In genomic region chr11:99148896-99149703, GRCm38 (mm10) we compare ENCODE assay signal across 8 mouse cellular contexts. TPM values are rescaled to one million over a fixed set of nuclear protein-coding genes. Genes with fewer than 3 reads are reported as not detected.
A peak's percentile ranks its signal among the peaks of the same experiment; 100 is the strongest.
DNase-seq lines count a peak whose midpoint lies in the region; ATAC-seq and TF ChIP-seq lines count a peak whose summit lies in the region.

No protein-coding gene starts in this region.

- no peak overlapping the region for H3K9ac ChIP-seq in forebrain, postnatal 0 days
- peak overlapping the region; percentile 39 for H3K9ac ChIP-seq in intestine, embryonic 16.5 days (ENCODE audit: low read depth, low read length)
- 0 out of 2 replicates have a peak overlapping the region, but pooled peaks have one; percentile 3 for H3K9ac ChIP-seq in stomach, embryonic 14.5 days (replicated peaks; ENCODE audit: low read depth, low read length)

- TF ChIP-seq CTCF in forebrain, postnatal 0 days (IDR thresholded peaks at IDR 0.05; ENCODE audit: low read depth), result no peak

- no peaks in the 10 kb centered on the region for H3K9me3 ChIP-seq in forebrain, embryonic 10.5 days
- H3K9me3 ChIP-seq in forebrain, postnatal 0 days (ENCODE audit: low read length), result no peaks in the 10 kb centered on the region
- H3K9me3 ChIP-seq in intestine, embryonic 16.5 days (ENCODE audit: control insufficient read depth, low read length), result no peaks in the 10 kb centered on the region
- no peaks in the 10 kb centered on the region for H3K9me3 ChIP-seq in stomach, embryonic 14.5 days (ENCODE audit: control insufficient read depth, low read depth, low read length)

- DNase-seq in forebrain, embryonic 10.5 days (ENCODE audit: extremely low spot score, low spot score), result no peak
- no peak for DNase-seq in forebrain, postnatal 0 days
- peak; percentile 74 for DNase-seq in testis, postnatal 10 days (ENCODE audit: low spot score)
- no peak for DNase-seq in testis, postnatal 14 days (ENCODE audit: low spot score)
- no peak for DNase-seq in adrenal gland, postnatal 36 days
- no peak for DNase-seq in left cerebral cortex, adult 11 months (ENCODE audit: low spot score)

- H3K27ac ChIP-seq in forebrain, embryonic 10.5 days, result peak overlapping the region; percentile 84
- no peak overlapping the region; the same call in 1 of the 2 replicates for H3K27ac ChIP-seq in forebrain, postnatal 0 days (ENCODE audit: low read depth, low read length)
- peak overlapping the region; percentile 92 for H3K27ac ChIP-seq in intestine, embryonic 16.5 days (ENCODE audit: low read length)
- peak overlapping the region; percentile 97 for H3K27ac ChIP-seq in stomach, embryonic 14.5 days (ENCODE audit: low read length)

- H3K27me3 ChIP-seq in forebrain, embryonic 10.5 days (ENCODE audit: poor library complexity, severe bottlenecking), result peaks cover 7% of the 10 kb centered on the region; the same call in 1 of the 2 replicates
- H3K27me3 ChIP-seq in forebrain, postnatal 0 days (ENCODE audit: insufficient read depth, low read length), result no peaks in the 10 kb centered on the region
- H3K27me3 ChIP-seq in intestine, embryonic 16.5 days (replicated peaks; ENCODE audit: control insufficient read depth, insufficient read depth, low read length), result no peaks in the 10 kb centered on the region
- no peaks in the 10 kb centered on the region for H3K27me3 ChIP-seq in stomach, embryonic 14.5 days (ENCODE audit: control insufficient read depth, insufficient read depth, low read length)

- H3K4me2 ChIP-seq in forebrain, postnatal 0 days (ENCODE audit: low read depth), result no peak overlapping the region
- no peak overlapping the region; the same call in 1 of the 2 replicates for H3K4me2 ChIP-seq in intestine, embryonic 16.5 days (ENCODE audit: low read depth, low read length)
- peak overlapping the region; percentile 25; the same call in 1 of the 2 replicates for H3K4me2 ChIP-seq in stomach, embryonic 14.5 days (replicated peaks; ENCODE audit: low read depth, low read length)

- peaks cover 43% of the 10 kb centered on the region for H3K4me1 ChIP-seq in forebrain, embryonic 10.5 days
- H3K4me1 ChIP-seq in forebrain, postnatal 0 days (ENCODE audit: insufficient read depth), result peaks cover 10% of the 10 kb centered on the region; the same call in 1 of the 2 replicates
- peaks cover 31% of the 10 kb centered on the region for H3K4me1 ChIP-seq in intestine, embryonic 16.5 days (ENCODE audit: control insufficient read depth, insufficient read depth, low read length)
- peaks cover 36% of the 10 kb centered on the region for H3K4me1 ChIP-seq in stomach, embryonic 14.5 days (ENCODE audit: control insufficient read depth, insufficient read depth, low read length)

- no peaks in the 10 kb centered on the region for H3K36me3 ChIP-seq in forebrain, embryonic 10.5 days (replicated peaks)
- H3K36me3 ChIP-seq in forebrain, postnatal 0 days (ENCODE audit: insufficient read depth), result no peaks in the 10 kb centered on the region
- H3K36me3 ChIP-seq in intestine, embryonic 16.5 days (ENCODE audit: control insufficient read depth, insufficient read depth, low read length), result no peaks in the 10 kb centered on the region
- no peaks in the 10 kb centered on the region for H3K36me3 ChIP-seq in stomach, embryonic 14.5 days (ENCODE audit: control insufficient read depth, insufficient read depth, low read length)

- peak overlapping the region; percentile 18 for H3K4me3 ChIP-seq in forebrain, embryonic 10.5 days
- no peak overlapping the region for H3K4me3 ChIP-seq in forebrain, postnatal 0 days (ENCODE audit: low read depth, low read length)
- H3K4me3 ChIP-seq in intestine, embryonic 16.5 days (ENCODE audit: low read length), result no peak overlapping the region
- no peak overlapping the region for H3K4me3 ChIP-seq in stomach, embryonic 14.5 days (ENCODE audit: low read depth, low read length)

- no peak for ATAC-seq in forebrain, postnatal 0 days
- ATAC-seq in intestine, embryonic 16.5 days, result peak; percentile 17; the same call in 1 of the 2 replicates
- peak; percentile 42; the same call in 1 of the 2 replicates for ATAC-seq in stomach, embryonic 14.5 days (ENCODE audit: insufficient number of reproducible peaks, insufficient read depth, low FRiP score, low read depth)

- WGBS in forebrain, embryonic 10.5 days, result 28% methylated on average over 16 of the region's 16 CpGs
- WGBS in forebrain, postnatal 0 days, result 22% methylated on average over 16 of the region's 16 CpGs
- 16% methylated on average over 16 of the region's 16 CpGs for WGBS in intestine, embryonic 16.5 days
- WGBS in stomach, embryonic 14.5 days, result 8% methylated on average over 16 of the region's 16 CpGs

RNA-seq across cellular contexts. Expression of gene Ccr7, which starts 5.8 kb away (rescaled TPM):
- polyA plus RNA-seq in forebrain, embryonic 10.5 days (2016; fragmentation: Nextera tagmentation; extraction: Ambion mirVana), result 0.25 and 0.30 TPM in 2 replicates
- total RNA-seq in forebrain, postnatal 0 days (2014; rRNA removed), result 0.38 TPM in 1 of 2 replicates, not detected in the other
- polyA plus RNA-seq in forebrain, postnatal 0 days (2015; fragmentation: Nextera tagmentation; extraction: Ambion mirVana), result 0.06 and 0.17 TPM in 2 replicates
- polyA plus RNA-seq in intestine, embryonic 16.5 days (2015; fragmentation: Nextera tagmentation; extraction: Ambion mirVana), result 0.36 and 0.64 TPM in 2 replicates
- polyA plus RNA-seq in stomach, embryonic 14.5 days (2014; fragmentation: Nextera tagmentation; extraction: Ambion mirVana), result 0.46 and 0.52 TPM in 2 replicates
- under 1 TPM in 1 of 2 experiments, not detected in 1; 0.20 TPM for total RNA-seq in adrenal gland, postnatal 36 days (2021)

RNA-seq across cellular contexts. Expression of gene Tns4, which starts 60.0 kb away (rescaled TPM):
- polyA plus RNA-seq in forebrain, embryonic 10.5 days (2016; fragmentation: Nextera tagmentation; extraction: Ambion mirVana), result 0.49 and 0.81 TPM in 2 replicates
- total RNA-seq in forebrain, postnatal 0 days (2014; rRNA removed), result 0.48 TPM in 1 of 2 replicates, not detected in the other
- 0.29 TPM in 1 of 2 replicates, not detected in the other for polyA plus RNA-seq in forebrain, postnatal 0 days (2015; fragmentation: Nextera tagmentation; extraction: Ambion mirVana)
- polyA plus RNA-seq in intestine, embryonic 16.5 days (2015; fragmentation: Nextera tagmentation; extraction: Ambion mirVana), result 0.65 and 1.3 TPM in 2 replicates
- 2.4 and 2.5 TPM in 2 replicates for polyA plus RNA-seq in stomach, embryonic 14.5 days (2014; fragmentation: Nextera tagmentation; extraction: Ambion mirVana)
- total RNA-seq in adrenal gland, postnatal 36 days (2021), result under 1 TPM; 0.13 to 0.20 TPM
